Mouse (Mus musculus): ENCODE results near the gene C1galt1c1. TPM values are rescaled to one million over a fixed set of nuclear protein-coding genes. Genes with fewer than 3 reads are reported as not detected.
A peak's percentile ranks its signal among the peaks of the same experiment; 100 is the strongest.

The C1galt1c1 gene
- polyA plus RNA-seq, 2 experiments: 26.6 to 27.2 TPM

GRCm38 (mm10) chrX:38589827-38590226 lies 45.1 kb downstream of the C1galt1c1 start:
- H3K27me3 ChIP-seq (ENCODE audit: control insufficient read depth, insufficient read depth, low read length): no peaks in the 10 kb centered on the region
- H3K4me3 ChIP-seq (replicated peaks; ENCODE audit: low read length): no peak overlapping the region
- peak; percentile 18 for DNase-seq (ENCODE audit: low spot score)
- no peaks in the 10 kb centered on the region for H3K4me1 ChIP-seq (ENCODE audit: control insufficient read depth, insufficient read depth, low read length)
- TF ChIP-seq POLR2A (IDR thresholded peaks at IDR 0.05; ENCODE audit: borderline replicate concordance, extremely low read depth, insufficient read depth, insufficient read length): no peak
- H3K27ac ChIP-seq (replicated peaks; ENCODE audit: low read depth, low read length): no peak overlapping the region
- no peaks in the 10 kb centered on the region for H3K36me3 ChIP-seq (ENCODE audit: control insufficient read depth, insufficient read depth, low read length)
- WGBS: 25% methylated on average over 4 of the region's 4 CpGs
- H3K9ac ChIP-seq (ENCODE audit: low read depth, low read length, severe bottlenecking): no peak overlapping the region
- H3K9me3 ChIP-seq (ENCODE audit: control insufficient read depth, low read length): no peaks in the 10 kb centered on the region
- ATAC-seq (ENCODE audit: low FRiP score, low read depth): no peak
- no peak overlapping the region for H3K4me2 ChIP-seq (replicated peaks; ENCODE audit: low read depth, low read length, severe bottlenecking)

GRCm38 (mm10) chrX:38583261-38583660 lies 51.6 kb downstream of the C1galt1c1 start:
- Histone ChIP-seq H3K27me3 (ENCODE audit: control insufficient read depth, insufficient read depth, low read length) (no peaks in the 10 kb centered on the region), H3K4me1 (ENCODE audit: control insufficient read depth, insufficient read depth, low read length) (no peaks in the 10 kb centered on the region), H3K4me3 (replicated peaks; ENCODE audit: low read length) (no peak overlapping the region), H3K9me3 (ENCODE audit: control insufficient read depth, low read length) (no peaks in the 10 kb centered on the region), H3K9ac (ENCODE audit: low read depth, low read length, severe bottlenecking) (no peak overlapping the region), H3K27ac (replicated peaks; ENCODE audit: low read depth, low read length) (no peak overlapping the region), H3K36me3 (ENCODE audit: control insufficient read depth, insufficient read depth, low read length) (no peaks in the 10 kb centered on the region), H3K4me2 (replicated peaks; ENCODE audit: low read depth, low read length, severe bottlenecking) (no peak overlapping the region)
- DNase-seq (ENCODE audit: low spot score) (no peak), ATAC-seq (ENCODE audit: low FRiP score, low read depth) (no peak)
- no peak for TF ChIP-seq POLR2A (IDR thresholded peaks at IDR 0.05; ENCODE audit: borderline replicate concordance, extremely low read depth, insufficient read depth, insufficient read length)

DNA sequence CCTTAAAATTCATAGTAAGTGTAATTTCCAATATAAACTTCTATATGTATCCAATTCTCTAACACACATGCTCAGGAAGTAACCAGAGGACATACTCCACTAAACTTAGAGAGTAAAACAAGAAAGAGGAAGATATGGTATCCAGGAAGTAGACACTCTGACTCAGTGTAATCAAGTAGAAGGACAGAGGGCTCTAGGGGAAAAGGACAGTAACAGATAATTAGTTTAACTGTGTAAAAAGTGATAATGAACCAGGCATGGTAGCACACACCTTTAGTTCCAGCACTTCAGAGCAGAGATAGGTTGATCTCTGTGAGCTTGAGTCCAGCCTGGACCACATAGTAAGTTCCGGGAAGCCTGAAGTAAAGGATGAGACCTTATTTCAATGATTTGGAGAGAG lies 53.7 kb downstream of the C1galt1c1 start:
- DNase-seq (ENCODE audit: low spot score) (no peak), ATAC-seq (ENCODE audit: low FRiP score, low read depth) (no peak)
- Histone ChIP-seq H3K9ac (ENCODE audit: low read depth, low read length, severe bottlenecking) (no peak overlapping the region), H3K4me2 (replicated peaks; ENCODE audit: low read depth, low read length, severe bottlenecking) (no peak overlapping the region), H3K4me1 (ENCODE audit: control insufficient read depth, insufficient read depth, low read length) (no peaks in the 10 kb centered on the region), H3K4me3 (replicated peaks; ENCODE audit: low read length) (no peak overlapping the region), H3K27ac (replicated peaks; ENCODE audit: low read depth, low read length) (no peak overlapping the region), H3K9me3 (ENCODE audit: control insufficient read depth, low read length) (no peaks in the 10 kb centered on the region), H3K27me3 (ENCODE audit: control insufficient read depth, insufficient read depth, low read length) (no peaks in the 10 kb centered on the region), H3K36me3 (ENCODE audit: control insufficient read depth, insufficient read depth, low read length) (no peaks in the 10 kb centered on the region)
- WGBS: 95% methylated on average over 1 of the region's 1 CpGs
- no peak for TF ChIP-seq POLR2A (IDR thresholded peaks at IDR 0.05; ENCODE audit: borderline replicate concordance, extremely low read depth, insufficient read depth, insufficient read length)

Other genes starting within 250 kb of the C1galt1c1 start
- gene Lamp2, start 178.6 kb downstream of the C1galt1c1 start, polyA plus RNA-seq (2012; rRNA removed): 108 and 114 TPM in 2 replicates
- gene Lamp2, start 178.6 kb downstream of the C1galt1c1 start, polyA plus RNA-seq (2014; fragmentation: Nextera tagmentation; extraction: Ambion mirVana): 169 and 172 TPM in 2 replicates
- gene Cul4b, start 58.9 kb downstream of the C1galt1c1 start, polyA plus RNA-seq (2012; rRNA removed): 16.7 and 21.6 TPM in 2 replicates
- gene Cul4b, start 58.9 kb downstream of the C1galt1c1 start, polyA plus RNA-seq (2014; fragmentation: Nextera tagmentation; extraction: Ambion mirVana): 33.0 and 35.7 TPM in 2 replicates
- gene Mcts1, start 34.5 kb downstream of the C1galt1c1 start, polyA plus RNA-seq (2012; rRNA removed): 57.7 and 79.3 TPM in 2 replicates
- gene Mcts1, start 34.5 kb downstream of the C1galt1c1 start, polyA plus RNA-seq (2014; fragmentation: Nextera tagmentation; extraction: Ambion mirVana): 93.1 and 96.4 TPM in 2 replicates
- not detected in 2 replicates for gene 6030498E09Rik, start 137.6 kb upstream of the C1galt1c1 start, polyA plus RNA-seq (2012; rRNA removed)
- gene 6030498E09Rik, start 137.6 kb upstream of the C1galt1c1 start, polyA plus RNA-seq (2014; fragmentation: Nextera tagmentation; extraction: Ambion mirVana): 0.29 TPM in 1 of 2 replicates, not detected in the other